In genomic region chr9:87079511-87079910, GRCm38 (mm10) we compare ENCODE assay signal across 21 mouse cellular contexts.
"Had no signal": no experiment of that assay in that cellular context is flagged by ENCODE, and none has a peak within 500 bp of the region (broad histone marks: within the 10 kb centered on the region; RNA-seq: fewer than 3 reads in every experiment).

No protein-coding gene starts in this region.

- H3K27ac ChIP-seq: kidney, postnatal 0 days; layer of hippocampus, adult 2 months; limb, embryonic 10.5 days; limb, embryonic 13.5 days; liver, embryonic 12.5 days; liver, embryonic 15.5 days; lung, embryonic 15.5 days; midbrain, embryonic 10.5 days; midbrain, embryonic 13.5 days; neural tube, embryonic 13.5 days had no signal

- DNase-seq: kidney, postnatal 25 days; layer of hippocampus, adult 9-11 months; liver; lung, adult 18-20 months; lung, postnatal 10 days; lung, postnatal 36 days; retina, postnatal 1 day; thymus, adult 18-20 months; thymus, postnatal 36 days had no signal

- H3K4me3 ChIP-seq: layer of hippocampus, adult 2 months; limb, embryonic 10.5 days; limb, embryonic 13.5 days; liver, embryonic 12.5 days; liver, embryonic 15.5 days; lung, embryonic 15.5 days; megakaryocyte, embryonic 14.5 days; midbrain, embryonic 10.5 days; midbrain, embryonic 13.5 days; myocyte; neural tube, embryonic 13.5 days had no signal
